Mouse (Mus musculus) bone marrow macrophage, adult 2 months (primary cell): ENCODE measurements around the gene Slc19a1.

ENCODE experiments used
- CTCF ChIP-seq: IDR thresholded peaks from 2 replicates; pipeline ENCODE4 v1.5.1; 2012; ENCODE audit warnings: low read depth, mild to moderate bottlenecking, low read length, moderate library complexity
- POLR2A ChIP-seq: IDR thresholded peaks from 2 replicates; pipeline ENCODE4 v1.6.1; 2012; ENCODE audit warnings: mild to moderate bottlenecking, low read depth, low read length, borderline replicate concordance

GRCm38 (mm10) chr10:77028782-77029296, 3.2 kb upstream of the Slc19a1 start:
- TF ChIP-seq CTCF: no peak
- TF ChIP-seq POLR2A: no peak
